Mouse (Mus musculus): ENCODE data around the gene Atp6v0d1. TPM values are rescaled to one million over a fixed set of nuclear protein-coding genes. Genes with fewer than 3 reads are reported as not detected.
"Not testable (repeated sequence)": the region's sequence is repeated elsewhere in the genome, so short reads cannot be mapped to it uniquely, and the experiment has no call there.

The Atp6v0d1 gene
- total RNA-seq (2021): 10 to 100 TPM; 92.8 to 94.0 TPM
- long read RNA-seq, experiment 1, transcript Atp6v0d1-201 (8 exons, 1,629 nt): major isoform, 91 of 116 reads
- long read RNA-seq, experiment 1, partial matches to known transcripts: 21 of 116 reads
- long read RNA-seq, experiment 1, other reads (novel, unspliced or antisense): 4 of 116 reads
- long read RNA-seq, experiment 2, transcript Atp6v0d1-201 (8 exons, 1,629 nt): major isoform, 55 of 59 reads
- long read RNA-seq, experiment 2, partial matches to known transcripts: 2 of 59 reads
- long read RNA-seq, experiment 2, other reads (novel, unspliced or antisense): 2 of 59 reads

DNA sequence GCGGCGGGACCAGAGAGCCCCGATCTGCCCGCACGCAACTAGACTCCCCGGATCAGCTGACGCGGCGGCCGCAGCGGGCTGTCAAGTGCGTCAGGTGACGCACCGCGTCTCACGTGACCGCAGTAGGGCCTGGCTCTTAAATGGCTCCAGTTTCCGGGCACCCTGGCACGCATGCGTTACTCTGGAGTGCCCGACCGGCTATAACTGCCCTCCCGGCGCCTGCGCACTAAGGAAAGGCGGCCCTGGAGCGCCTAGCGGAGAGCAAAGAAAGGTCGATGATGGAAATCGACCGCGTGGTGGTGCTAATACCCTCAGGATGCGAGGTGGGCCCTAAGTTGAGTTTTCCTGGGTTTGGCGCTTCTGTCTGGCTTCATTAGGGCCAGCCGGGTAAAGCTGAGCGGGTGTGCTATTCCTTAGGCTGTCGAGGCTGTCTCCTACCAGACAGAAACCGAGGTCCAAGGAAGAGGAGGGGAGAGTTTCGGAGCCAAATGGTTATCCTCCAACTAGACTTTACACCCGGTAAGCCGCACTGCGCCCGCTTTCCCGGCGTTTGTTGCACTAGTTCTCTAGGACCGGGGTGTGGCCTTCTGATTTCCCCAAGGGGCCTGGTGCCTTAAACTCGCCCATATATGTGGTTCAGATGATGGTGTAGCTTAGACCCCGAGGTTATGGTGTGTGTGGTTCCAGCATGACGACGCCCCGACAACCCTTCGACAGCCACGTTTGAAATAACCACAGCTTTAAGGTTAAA, at the start of gene Atp6v0d1:
TSS of gene Atp6v0d1 (minus strand) at position 96 of the 751 bp plus-strand sequence.
- peak; percentile 99 for DNase-seq

DNA sequence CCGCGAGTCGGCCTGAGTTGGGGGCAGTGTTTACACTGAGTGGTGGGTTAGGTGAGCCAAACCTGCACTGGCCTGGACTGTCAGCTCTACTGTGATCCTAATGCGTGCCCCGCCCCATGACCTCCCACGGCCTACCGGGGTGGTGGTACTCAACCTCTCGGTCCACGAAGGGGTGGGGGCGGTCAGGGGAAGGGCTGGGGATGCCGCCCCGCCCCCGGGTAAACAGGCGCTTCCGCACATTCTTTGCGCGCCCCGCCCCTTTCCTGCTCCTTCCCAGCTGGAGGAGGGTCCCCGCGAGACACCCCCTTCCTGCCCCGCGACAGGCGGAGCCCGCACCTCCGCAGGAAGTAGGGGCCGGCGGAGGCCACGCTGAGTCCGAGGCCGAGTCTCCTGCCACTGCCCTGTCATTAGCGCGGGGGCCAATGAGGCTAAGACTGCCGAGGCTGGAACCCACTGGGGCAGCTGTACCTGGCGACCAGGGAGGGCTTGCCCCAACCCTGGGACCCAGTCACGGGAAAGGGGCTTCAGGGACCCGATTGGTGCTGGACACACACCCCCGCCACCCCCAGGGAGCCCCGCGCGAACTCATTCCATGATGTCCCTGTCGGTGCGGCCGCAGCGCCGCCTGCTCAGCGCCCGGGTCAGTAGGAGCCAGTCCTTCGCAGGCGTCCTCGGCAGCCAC, 48.1 kb upstream of the Atp6v0d1 start:
- DNase-seq: peak; percentile 83

DNA sequence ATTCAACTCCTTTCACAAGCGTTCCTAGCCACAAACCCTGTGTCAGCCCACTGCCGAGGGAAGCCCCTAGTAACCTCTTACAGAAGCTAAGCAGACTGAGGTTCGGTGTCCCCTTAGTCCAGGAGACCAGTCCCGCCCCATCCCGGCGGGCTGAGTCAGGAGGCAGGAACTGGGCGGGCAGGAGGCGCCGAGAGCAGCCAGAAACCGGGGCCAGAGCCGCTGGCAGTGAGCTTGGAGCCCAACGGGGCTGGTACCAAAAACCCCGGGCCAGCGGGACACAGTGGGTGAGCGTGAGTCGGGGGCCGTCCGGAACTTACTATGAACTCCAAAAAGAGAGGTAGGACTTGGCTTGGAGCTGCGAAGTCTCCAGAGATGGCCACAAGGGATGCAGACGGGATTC, 47.2 kb upstream of the Atp6v0d1 start:
- peak; percentile 76 for DNase-seq

DNA sequence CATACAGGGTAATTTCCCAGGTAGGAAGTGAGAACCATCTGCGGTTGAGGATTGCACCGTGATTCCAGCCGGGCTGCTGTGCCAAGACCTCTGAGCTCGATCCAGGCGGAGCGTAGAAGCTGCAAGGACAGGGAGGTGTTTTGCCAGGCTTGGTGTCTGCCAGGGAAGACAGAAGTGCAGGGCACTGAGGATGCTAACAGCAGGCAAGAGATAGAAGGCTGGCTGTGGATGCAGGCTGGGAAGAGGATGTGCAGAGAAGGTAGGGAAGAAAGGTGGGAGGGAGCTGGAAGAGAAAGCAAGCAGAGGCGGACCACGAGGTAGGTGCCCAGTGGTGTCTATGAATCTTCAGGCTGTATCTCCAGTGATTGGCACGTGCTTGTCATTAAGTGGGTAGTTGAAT, 46.0 kb upstream of the Atp6v0d1 start:
- no peak for DNase-seq

DNA sequence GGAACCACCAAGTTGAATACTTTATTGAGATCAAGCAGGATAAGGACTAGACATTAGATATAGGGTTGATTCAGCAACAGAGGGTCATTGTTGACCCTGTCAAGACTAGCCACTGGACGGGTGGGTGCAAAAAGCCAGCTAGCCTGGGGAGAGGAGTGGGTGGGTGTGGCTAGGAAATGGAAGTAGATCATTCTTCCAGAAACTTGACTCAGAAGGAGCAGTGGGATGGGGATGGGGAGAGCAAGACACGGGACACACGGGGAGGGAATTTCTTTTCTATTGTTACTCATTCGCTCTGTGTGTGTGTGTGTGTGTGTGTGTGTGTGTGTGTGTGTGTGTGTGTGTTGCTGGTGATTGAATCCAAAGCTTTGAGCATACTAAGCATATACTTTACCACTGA, 43.9 kb upstream of the Atp6v0d1 start:
- no peak for DNase-seq

DNA sequence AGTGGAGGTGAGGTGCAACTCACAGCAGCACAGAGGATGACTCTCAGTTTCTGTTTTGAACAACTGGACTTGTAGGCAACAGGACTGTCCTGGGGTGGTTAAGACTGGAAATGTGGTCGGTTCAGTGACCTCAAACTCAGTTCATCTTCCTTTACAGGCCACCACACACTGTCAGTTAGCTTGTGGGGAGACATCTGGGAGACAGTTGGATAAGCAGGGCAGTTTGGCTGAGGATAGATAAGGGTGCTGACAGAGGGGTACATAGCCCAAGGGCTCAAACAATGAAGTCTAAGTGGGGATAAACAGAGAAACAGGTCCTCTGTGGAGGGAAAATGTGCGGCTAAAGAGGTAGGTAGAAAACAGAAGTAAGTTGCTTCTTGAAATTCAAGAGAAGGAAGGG, 43.5 kb upstream of the Atp6v0d1 start:
- no peak for DNase-seq

DNA sequence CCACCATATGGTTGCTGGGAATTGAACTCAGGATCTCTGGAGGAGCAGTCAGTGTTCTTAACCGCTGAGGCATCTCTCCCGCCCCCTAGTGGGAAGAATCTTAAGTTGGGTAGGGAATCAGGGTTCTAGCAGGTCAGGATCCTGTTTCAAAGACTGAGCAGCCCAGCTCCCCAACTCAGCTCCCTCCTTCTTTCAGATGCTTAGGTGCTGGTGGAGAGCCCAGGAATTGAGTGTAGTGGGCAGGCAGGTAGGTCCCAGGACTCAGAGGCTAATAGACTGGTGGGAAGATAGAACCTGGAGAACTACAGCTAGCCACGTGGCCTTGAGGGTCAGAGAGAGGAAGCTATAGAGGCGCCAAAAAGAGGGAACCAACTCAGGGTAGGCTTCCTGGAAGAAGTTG, 41.8 kb upstream of the Atp6v0d1 start:
- peak; percentile 46 for DNase-seq

DNA sequence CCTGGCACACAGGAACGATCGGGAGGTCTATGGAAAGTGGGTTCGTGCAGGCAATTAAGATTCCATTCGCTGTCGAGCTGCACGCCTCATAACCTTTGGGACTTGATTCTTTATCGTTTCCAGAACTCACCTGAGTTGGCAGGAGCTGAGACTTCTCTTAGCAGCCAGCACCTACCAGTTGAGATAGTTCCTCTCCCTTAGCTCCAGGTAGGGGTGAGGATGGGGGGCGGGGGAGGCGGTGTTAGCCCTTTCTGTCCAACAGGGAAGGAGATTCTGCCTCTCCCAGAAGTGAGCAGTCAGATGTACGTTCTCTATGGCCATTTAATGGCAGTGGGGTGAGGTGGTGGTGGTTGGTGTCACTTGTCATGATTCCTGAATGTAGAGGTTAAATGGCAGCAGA, 41.2 kb upstream of the Atp6v0d1 start:
- DNase-seq: no peak

DNA sequence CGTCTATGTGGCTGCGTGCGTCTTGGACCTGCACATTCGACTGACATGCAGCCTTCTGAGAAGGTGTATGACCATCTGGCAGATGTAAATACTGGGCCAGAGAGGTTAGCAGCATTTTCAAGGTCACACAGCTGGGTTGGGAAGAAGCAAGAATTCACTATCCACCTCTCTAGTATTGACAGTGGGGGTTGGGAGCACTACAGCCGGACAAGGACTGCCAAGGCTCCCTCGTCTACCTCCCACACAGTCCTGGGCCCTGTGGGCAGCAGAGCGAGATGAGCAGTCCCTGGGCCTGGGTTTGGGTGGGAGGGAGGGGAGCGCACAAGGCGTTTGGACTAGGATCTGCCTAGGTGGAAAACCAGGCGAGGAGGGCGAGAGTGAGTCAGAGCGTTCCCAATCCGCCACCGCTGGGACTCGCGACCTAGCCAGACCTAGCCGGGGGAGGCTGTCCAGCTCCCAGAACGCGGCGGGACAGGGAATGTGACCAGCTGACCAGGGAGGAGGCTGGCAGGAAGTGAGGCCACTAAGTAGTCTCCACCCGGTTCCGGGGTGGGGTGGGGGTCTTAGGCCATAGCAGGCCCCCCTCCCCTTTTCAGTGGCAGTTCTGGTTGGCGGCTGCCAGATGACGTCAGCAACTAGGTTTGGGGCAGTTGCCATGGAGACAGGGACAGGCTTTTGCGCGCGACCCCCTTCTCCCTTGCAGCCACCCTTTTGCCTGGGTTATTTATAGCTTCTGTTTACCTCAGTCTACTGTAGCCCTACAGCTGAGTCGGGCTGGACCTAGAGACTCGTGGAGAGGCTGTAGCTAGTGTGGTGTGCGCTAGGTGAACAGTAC, 40.6 kb upstream of the Atp6v0d1 start:
- DNase-seq: peak; percentile 85

DNA sequence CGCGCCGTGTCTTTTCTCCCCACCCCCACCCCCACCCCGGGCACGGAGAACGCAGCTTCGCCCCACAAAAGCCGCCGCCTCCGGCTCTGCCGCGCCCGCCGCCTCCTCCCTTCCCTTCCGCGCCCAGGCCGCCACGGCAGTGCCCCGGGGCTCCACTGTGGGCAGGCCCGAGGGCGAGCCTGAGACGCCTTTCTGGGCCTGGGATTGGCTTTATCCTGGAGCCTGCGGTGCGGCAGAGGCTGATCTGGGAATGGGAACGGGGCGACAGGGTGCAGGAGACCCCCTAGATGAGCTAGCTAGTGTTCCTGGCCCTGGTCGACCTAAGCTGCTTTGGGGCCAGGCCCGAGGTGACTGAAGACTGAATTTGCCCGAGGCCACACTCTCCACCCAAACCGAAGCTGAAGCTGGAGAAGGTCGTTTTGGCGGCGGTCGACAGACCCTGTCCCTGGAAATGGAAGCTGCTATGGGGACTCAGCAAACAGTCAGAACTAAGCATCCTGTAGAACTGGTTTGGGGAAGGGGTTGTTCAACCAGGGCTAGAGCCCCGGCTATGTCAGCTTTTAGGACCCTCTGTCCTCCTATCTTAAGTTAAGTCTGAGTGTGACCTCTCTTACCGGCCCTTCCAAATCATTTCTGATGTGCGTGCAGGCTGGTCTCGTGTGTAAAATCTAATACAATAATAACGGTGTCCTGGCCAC, 39.8 kb upstream of the Atp6v0d1 start:
- DNase-seq: peak; percentile 65

DNA sequence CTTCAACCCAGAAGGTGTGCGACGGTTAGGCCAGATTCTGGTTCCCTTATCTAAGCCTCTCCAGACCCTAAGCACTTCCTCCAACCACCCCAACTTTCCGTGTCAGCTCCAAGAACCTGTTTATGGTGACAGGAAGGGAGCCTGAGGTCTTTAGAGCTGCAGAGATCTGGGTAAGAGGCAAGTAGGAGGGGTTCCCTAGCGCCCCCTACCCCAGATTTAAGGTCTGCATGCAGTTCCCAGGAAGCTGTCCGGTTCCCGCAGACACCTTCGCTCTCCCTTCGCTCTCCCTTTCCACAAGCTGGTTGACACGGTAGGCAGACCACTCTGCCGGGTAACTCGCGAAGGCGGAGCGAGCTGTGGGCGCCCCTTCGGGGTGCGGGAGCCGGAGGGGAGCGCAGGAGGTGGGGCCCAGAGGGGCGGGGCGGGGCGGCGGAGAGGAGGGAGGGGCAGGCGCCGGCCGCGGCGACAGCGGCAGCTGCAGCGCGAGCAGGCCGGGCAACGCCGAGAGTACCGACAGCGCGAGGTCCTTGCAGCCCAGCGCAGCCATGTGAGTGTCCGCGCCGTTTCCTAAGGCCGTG, 39.0 kb upstream of the Atp6v0d1 start, which contains the start of gene Ripor1:
TSS of gene Ripor1 (plus strand) at position 452 of the 578 bp plus-strand sequence.
- peak; percentile 90 for DNase-seq

DNA sequence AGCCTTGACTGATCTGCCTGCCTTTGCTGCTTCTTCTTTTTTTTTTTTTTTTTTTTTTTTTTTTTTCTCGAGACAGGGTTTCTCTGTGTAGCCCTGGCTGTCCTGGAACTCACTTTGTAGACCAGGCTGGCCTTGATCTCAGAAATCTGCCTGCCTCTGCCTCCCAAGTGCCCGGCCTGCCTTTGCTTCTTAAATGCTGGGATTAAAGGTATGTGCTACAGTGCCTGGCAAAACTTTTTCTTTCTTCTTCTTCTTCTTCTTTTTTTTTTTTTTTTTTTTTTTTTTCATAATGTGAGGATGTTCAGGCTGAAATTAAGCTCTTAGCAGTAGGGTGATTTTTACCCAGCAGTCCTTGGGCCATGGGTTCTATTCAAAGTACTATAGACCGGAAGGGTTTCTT, 36.7 kb upstream of the Atp6v0d1 start:
- not testable (repeated sequence) for DNase-seq

DNA sequence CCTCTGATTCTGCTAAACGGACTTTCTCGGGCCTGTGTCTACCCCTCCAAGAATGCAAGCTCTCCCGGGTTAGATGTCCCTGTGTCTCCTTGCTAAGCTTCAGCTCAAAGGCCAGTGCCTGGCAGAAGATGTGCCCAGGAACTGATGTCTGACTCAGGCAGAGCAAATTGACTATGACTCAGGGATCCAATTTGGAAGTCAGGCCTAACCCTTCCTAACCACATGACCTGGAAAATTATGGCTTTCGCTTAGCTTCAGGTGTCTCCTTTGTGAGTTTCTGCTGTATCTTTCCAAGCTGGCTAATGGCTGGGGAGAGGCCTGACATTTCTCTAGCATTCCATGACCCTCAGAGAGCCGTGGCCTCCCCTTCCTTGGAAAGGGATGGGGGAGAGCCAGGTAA, 35.5 kb upstream of the Atp6v0d1 start:
- DNase-seq: no peak

DNA sequence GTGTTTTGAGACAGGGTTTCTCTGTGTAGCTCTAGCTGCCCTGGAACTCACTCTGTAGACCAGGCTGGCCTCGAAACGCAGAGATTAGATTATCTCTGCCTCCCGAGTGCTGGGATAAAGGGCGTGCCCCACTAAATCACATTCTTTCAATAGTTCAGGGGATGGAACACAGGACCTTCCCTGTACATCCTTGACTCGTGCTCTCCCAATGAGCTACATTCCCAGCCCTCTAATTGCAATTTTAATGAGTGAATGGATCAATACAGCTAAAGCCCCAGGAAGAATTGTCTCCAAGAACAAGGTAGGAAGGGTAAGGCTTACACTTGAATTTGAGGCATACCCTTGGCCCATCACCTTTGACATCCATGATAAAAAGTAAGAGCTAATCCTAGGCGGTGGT, 32.9 kb upstream of the Atp6v0d1 start:
- no peak for DNase-seq

DNA sequence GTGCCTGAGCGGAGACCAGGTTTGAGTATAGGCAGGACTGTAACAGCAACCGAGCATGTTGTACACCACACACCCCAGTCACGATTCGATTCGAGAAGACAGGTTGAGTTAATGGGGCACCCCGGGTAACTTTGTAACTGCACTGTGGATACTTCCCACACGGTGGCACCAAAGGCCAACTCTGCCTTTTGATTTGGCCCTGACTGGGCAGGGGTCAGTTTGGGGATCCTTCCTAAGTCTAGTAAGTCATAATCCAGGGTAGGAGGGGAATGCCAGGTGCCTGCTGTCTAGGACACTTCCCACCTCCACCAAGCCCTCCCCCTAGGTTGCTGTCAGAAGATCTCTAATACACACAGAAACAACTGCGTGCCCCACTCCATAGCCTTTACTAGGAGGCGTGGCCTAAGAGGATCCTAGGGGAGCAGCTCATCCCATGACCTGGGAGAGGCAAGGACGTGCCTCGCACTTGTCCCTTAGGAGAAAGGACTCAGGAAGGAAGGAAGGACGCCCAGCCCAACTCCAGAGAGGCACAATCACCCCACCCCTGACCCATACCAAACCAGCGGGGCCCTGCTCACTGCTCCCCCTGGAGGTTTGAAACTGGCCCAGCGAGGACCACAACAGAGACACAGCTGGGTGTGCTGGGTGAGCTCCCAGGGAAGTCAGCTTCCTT, 30.7 kb upstream of the Atp6v0d1 start:
- DNase-seq: peak; percentile 81

DNA sequence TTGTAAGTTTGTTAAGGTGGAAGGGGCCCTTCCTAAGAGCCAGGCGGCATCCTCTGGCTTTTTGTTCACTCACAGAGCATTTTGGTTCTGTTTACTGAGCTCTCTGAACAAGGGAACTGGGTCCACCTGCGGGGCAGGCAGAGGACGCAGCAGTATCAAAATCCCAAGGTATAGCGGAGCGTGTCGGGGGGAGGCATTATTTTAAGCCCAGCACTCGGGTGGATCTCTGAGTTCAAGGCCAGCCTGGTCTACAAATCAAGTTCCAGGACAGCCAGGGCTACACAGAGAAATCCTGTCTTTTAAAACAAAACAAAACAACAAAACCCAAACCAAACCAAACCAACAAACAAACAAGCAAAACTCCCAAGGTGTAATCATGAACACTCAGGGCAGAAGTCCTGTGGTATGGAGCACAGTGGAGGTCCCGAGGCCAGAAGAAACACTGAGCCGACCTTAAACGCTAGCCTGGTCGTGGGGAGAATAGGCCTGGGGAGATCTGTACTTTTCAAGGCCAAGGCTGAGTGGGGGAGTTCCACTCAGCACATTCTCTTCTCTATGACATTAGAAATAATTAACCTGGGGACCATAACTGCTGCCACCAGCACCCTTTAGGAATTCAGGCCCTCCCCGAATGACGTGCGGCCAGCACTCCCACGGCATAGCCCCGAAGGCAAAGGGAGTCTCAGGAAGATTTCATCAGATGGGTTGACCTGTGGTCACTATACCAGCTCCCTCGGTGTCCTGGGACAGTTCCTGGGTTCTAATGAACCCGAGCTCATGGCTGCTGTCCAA, 28.8 kb upstream of the Atp6v0d1 start:
- no peak for DNase-seq

DNA sequence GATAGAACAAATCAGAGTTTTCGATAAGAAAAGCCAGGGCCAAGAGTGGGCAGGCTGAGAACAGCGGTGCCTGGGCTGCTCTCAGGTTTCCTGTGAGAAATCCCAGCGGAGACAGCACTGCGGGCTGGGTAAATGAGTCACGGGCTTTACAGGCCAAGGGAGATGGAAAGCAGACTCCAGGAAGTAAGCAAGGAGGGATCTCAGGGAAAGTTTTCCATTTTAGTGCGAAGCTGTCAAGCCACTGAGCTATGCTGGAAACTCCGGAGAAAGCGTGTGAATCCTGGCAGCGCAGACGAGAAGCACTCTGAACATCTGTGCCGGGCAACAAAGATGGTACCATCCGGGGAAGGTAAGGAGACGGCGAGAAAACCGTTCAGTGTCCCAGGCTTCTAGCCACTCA, 28.0 kb upstream of the Atp6v0d1 start:
- DNase-seq: peak; percentile 56

DNA sequence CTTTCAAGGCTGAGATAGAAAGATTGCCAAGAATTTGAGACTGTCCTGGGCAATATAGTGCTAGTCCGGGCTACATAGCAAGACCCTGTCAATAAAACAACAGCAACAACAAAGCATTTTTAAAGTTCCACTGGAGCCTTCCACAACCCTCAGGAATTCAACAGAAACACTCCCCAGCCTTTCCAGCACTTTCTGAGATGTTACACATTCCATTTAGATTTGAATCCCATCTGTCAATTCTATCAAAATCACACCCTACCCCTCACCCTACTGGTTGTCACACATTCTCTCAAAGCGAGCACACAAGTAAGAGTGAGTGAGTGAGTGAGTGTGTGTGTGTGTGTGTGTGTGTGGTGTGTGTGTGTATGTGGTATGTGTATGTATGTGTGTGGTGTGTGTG, 26.6 kb upstream of the Atp6v0d1 start:
- DNase-seq: no peak

DNA sequence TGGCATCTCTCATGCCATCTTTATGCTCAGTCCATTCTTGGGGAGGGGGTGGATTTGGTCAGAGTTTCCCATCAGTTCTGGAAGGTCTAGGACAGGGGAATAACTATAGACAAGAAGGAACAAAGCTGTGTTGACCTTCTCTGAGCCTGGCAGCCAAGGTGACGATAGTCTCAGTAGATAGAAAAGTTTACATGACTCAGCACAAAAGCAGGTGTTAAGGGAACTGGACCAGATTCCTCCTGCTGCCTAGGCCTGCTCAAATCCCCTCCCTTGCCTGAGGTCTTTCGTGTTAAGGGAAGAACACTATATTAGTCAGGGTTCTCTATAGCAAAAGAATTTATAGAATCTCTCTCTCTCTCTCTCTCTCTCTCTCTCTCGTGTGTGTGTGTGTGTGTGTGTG, 13.9 kb upstream of the Atp6v0d1 start:
- no peak for DNase-seq

DNA sequence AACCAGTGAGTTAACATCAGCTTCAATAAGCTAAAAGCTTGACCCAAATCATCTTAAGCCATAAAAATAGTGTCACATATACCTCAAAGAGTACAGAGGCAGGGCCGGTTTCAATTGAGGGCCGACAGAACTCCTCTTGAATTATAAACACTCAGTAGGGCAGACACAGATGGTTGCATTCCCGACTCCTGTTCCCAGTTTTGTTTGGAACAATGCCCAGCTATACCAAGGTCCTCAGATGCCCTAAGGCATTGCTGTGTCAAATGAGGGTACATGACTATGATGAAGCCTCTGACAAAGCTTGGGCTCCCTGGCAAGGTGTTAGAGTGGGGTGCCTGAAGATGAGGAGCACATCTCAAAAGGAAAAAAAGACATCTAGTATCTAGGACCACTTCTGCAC, 9.7 kb upstream of the Atp6v0d1 start:
- no peak for DNase-seq
